Mouse (Mus musculus) stomach, embryonic 16.5 days (tissue): Measurements from ENCODE around the gene Slc31a1. TPM values are rescaled to one million over a fixed set of nuclear protein-coding genes. Genes with fewer than 3 reads are reported as not detected.

Source experiments
- polyA plus RNA-seq: library from polyadenylated mRNA; unstranded; fragments of >200 nt; fragmentation: Nextera tagmentation; extraction: Ambion mirVana; gene quantifications from 2 replicates; pipeline ENCODE4 v1.2.1, GENCODE M21; 2015

Slc31a1 gene
- polyA plus RNA-seq, 1 experiment from 2014 or later: 62.9 TPM

Other genes starting within 250 kb of the Slc31a1 start
- gene Mup21, start 209.9 kb upstream of the Slc31a1 start, polyA plus RNA-seq: not detected in 2 replicates
- gene Zfp37, start 129.7 kb upstream of the Slc31a1 start, polyA plus RNA-seq: 6.6 and 7.7 TPM in 2 replicates
- gene Slc31a2, start 98.2 kb upstream of the Slc31a1 start, polyA plus RNA-seq: 28.0 and 28.3 TPM in 2 replicates
- 29.8 and 30.2 TPM in 2 replicates for gene Fkbp15, start 179 bp upstream of the Slc31a1 start, polyA plus RNA-seq
- gene Cdc26, start 47.9 kb downstream of the Slc31a1 start, polyA plus RNA-seq: 127 and 128 TPM in 2 replicates
- gene Prpf4, start 48.1 kb downstream of the Slc31a1 start, polyA plus RNA-seq: 16.6 and 18.3 TPM in 2 replicates
- gene Rnf183, start 74.5 kb downstream of the Slc31a1 start, polyA plus RNA-seq: 0.26 and 0.34 TPM in 2 replicates
- gene Wdr31, start 110.2 kb downstream of the Slc31a1 start, polyA plus RNA-seq: 6.8 and 8.0 TPM in 2 replicates
- gene Bspry, start 119.3 kb downstream of the Slc31a1 start, polyA plus RNA-seq: 29.3 and 35.5 TPM in 2 replicates
- 30.0 and 32.1 TPM in 2 replicates for gene Hdhd3, start 142.7 kb downstream of the Slc31a1 start, polyA plus RNA-seq
- 144 and 150 TPM in 2 replicates for gene Alad, start 159.2 kb downstream of the Slc31a1 start, polyA plus RNA-seq
- 76.0 and 77.8 TPM in 2 replicates for gene Pole3, start 164.3 kb downstream of the Slc31a1 start, polyA plus RNA-seq
- 0.31 TPM in 1 of 2 replicates, not detected in the other for gene 4933430I17Rik, start 164.6 kb downstream of the Slc31a1 start, polyA plus RNA-seq
- gene Rgs3, start 199.1 kb downstream of the Slc31a1 start, polyA plus RNA-seq: 51.4 and 55.2 TPM in 2 replicates